Mouse (Mus musculus) layer of hippocampus, adult 9-10 months (tissue): Measurements from ENCODE around the gene Rbpj.
"Not testable (repeated sequence)": the region's sequence is repeated elsewhere in the genome, so short reads cannot be mapped to it uniquely, and the experiment has no call there.

Experiments
- DNase-seq: peaks from one replicate; pipeline ENCODE4 v3.0.0; 2022; ENCODE audit warnings: low spot score

The Rbpj gene

DNA sequence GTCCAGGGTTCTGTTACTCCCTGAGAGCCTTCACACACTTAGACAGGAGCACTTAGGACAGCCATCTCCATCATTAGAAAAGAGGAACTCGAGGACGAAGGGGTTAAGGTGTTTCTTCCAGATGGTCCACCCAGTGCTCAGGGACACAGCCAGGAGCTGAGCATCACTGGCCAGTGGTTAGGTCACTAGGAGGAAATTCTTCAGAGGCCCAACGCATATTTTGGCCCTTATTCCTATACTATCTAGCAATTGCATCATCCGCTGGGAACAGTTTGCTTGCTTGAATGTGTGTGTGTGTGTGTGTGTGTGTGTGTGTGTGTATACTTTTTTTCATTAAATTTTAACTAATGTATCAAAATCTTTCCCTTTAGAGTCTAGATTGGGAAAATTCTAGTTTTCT lies 45.5 kb downstream of the Rbpj start:
- DNase-seq = no peak

DNA sequence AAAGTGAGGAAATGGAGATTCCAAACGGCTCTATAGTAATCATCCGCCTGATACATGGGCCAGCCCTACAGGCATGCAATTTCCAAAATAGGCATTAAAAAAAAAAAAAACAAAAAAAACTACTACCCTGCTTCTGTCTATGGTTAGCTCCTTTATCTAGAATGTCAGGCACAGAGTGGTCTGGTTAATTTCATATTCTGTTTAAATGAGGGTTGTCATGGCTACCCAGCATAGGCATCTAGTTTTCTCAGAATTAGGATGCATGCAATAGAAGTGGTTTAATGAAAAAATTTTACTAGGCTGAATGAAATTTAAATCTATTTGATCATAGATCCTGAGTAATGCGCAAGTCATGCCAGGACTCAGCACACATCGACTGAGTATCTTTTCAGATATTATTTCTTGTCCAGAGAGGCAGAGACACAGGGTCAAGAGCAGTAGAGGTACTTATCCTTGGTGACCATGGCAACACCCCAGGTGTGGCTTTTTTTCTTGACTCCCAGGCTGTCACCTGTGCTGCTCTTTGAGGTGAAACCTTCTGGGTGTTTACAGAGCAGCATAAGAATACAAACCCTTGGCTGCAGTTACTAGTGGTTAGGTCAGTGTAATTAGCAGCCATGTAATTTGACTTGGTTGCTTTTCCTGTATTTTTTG lies 49.1 kb downstream of the Rbpj start:
- no peak for DNase-seq

DNA sequence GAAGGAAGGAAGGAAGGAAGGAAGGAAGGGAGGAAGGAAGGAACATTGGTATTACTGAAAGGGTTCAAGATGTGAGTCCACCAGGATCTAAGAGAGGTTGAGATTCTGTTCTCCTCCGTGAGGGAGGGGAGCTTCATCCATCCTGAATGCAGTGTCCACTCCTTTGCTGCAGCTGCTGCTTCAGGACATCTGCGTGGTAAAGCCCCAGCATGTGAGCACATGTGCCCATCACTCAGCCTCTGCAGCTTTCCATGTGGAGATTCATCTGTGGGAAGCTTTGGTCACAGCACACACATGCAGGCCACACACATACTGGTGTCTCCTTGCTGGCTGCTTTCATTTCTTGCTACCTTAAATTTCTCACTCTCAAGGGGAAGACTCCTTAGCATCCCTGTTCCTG lies 50.5 kb downstream of the Rbpj start:
- DNase-seq = no peak

DNA sequence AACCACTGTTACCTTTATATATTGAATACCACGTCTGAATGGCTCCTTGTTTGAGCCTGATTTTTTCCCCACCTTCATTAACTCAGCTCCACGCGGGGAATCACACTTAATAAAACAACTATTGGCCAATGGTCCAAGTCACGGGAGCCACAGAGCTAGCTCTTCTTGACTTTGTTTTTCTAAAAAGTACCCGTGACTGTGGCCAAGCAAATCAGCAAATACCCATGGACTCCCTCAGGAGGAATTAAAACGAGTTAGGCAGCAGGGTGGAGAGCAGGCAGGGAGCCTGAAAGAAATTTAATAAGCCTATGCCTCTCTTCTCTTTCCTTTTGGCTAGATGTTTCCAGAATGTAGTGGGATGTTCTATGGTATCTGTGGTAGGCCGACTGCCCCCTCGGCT lies 51.9 kb downstream of the Rbpj start:
- no peak for DNase-seq

DNA sequence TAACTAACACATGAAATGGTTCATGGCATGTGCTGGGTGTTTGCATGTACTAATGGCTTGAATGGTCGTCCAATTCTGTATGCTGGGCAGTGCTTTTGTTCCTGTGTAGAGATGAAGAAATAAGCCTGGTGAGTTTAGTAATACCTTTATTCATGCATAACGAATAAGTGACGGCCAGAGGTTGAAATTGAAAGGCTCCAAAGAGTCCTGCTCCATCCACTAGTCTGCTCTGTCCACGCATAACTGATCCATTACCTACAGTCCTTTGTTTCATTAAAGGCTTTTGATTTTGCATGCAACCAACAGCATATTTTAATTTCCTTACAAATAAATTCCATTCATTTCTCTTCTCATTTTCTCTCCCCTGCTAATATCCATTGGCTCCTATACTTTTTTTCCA lies 53.2 kb downstream of the Rbpj start:
- no peak for DNase-seq

DNA sequence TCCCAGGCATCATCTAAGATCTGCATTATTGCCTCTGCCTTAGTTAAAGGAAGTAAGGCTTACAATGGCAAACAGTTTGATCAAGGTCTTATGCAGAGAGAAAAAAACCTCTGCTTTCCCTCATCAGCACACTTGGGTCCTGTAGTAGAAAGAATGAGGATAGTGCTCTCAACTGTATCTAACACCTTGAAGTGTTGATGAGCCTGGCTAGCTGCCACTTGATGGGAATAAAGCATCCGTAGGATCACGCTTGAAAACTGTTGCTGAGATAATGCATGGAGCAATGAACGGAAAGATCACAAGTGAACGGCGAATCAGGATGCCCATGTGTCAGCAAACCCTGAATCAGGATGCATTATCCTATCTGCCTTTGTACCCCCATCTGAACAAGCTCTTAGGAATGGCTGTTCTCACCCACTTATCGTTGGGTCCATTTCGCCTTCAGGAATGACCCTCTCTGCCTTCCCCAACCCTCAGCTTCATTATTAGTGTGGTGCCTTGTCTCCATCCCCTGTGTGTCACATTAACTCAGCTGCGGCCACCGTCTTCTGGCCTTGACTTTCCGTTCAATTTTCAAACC lies 54.1 kb downstream of the Rbpj start:
- no peak for DNase-seq

DNA sequence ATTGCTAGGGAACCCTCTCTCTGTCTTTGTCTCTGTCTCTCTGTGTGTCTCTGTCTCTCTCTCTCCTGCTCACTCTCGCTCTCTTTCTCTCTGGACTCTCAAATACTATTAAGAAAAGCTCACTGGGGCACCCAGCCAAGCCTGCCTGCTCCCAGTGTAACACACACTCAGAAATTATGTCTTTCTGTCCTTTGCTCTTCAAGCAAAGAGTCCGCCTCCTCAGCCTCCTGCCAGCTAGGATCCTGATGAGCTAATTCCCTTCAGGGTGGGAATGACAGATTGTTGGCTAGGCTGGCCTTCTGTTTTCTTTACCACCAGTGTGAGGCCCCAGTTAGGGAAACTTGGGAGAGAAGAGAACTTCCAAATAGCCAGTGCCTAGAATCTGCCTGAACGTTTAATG lies 57.1 kb downstream of the Rbpj start:
- peak; percentile 18 for DNase-seq

DNA sequence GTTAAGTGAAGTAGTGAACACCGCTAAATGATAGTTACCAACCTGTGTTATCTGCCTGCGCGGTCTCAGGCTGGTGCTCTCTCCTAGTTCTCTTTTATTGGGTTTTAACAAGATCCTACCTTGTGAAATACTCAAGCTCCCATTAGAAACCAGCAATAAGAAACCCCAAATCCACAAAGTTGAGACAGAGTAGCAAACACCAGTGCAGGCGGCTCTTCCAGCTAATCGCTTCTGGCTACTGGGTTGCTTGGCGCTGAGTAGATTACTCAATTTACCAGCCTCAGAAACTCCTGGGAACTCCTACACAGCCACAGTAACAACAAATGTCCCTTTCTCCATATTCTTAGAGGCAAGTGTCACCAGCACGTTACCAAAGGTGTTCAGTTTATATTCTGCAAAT lies 58.2 kb downstream of the Rbpj start:
- no peak for DNase-seq

DNA sequence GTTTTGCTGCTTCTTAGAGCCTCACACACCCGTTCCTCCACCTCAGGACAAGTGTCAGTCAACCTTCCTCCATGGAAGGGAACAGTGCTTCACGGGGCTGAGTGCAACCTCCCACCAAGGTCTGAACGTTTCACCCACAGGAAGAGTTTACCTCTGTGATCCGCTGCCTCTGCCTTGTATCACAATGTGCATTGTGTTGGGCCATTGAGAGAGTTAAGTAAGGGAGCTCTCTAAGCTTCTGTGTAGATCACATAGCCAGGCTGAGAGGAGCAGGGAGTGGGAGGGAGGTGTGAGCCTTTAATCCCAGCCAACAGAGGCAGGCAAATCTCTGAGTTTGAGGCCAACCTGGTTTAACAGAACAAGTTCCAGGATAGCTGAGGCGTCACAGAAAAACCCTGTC lies 58.9 kb downstream of the Rbpj start:
- no peak for DNase-seq

DNA sequence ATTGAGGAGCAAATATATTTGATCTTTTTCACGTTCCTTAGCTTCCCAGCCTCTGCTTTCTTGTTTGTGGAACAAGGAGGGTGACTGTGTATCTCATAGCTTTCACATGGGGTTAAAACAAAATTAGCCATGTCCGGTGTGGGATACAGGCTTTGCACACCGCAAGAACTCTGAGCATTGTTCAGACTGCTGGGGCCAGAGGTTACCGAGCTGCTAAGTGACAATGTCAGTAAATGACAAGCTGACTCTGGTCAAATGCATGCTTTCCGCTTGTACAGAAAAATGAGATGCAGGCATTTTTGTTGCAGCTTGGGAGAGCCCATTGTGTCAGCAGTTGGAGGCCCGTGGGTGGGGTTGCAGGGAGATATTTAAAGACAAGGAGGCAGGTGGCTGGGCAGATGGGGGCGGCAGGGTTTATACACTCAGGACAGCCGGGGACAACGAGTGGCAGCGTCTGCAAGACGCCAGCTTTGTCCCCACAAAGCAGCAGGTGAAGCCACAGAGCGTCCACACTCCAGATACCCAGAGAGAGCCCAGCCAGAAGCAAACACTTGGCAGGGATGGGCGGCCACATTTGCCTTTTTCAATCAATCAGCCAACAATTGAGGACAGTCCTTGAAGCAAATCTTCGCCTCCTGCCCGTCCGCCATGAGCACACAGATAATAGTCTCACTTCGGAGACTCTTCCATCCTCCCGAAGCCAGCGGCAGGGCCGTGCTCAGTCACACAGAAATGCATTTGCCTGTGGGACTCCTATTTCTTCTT lies 59.5 kb downstream of the Rbpj start:
- peak; percentile 50 for DNase-seq

DNA sequence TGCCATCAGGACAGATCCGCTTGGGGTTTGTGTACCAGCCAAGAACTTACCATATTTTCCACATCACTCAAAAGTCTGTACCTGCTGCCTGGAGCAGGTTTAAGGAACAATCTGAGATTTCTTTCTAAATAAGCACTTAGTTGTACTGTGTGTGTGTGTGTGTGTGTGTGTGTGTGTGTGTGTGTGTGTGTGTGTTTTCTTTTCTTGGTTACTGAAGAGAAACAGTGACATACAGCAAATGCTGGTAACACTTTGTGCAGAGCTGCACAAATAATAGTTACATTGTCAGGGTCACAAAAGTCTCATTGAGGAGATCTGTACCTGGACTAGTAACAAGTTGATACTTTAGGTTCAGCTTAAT lies 60.1 kb downstream of the Rbpj start:
- no peak for DNase-seq

DNA sequence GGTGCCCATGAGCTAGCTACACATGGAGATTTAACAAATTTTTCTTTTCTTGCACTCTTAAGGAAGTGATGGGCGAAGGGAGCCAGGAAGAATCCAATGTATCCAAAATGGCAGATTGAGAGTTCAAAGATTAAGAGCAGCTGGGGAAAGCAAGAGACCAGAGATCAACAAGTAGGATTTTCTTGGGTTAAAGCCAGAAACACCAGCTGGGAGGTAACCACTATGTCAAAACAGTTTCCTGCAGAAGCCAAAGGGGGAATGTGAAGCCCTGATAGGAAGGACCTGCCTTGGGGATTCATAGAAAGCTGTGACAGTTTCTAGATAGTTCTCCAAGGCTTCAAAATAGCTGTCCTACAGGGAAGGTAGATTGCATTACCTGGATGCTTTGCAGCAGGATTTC lies 63.9 kb downstream of the Rbpj start:
- no peak for DNase-seq

DNA sequence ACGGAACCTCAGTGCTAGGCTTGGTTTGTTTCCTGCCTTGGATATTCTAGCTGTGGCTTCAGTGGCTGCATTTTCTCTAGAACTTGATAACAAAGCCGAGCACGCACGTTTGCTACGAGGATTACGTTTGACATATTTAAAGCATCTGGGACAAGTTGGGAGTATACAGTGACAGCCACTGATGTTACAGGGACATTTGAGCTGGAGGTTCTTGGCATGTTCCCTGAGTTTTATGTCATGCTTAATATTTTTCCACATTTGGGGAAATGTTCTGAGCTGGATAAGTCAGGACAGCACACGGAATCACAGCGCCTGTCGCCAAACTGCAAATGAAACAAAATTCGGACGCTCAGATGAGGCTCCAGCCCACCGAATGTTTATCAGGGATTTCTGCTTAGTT lies 69.1 kb downstream of the Rbpj start:
- no peak for DNase-seq

DNA sequence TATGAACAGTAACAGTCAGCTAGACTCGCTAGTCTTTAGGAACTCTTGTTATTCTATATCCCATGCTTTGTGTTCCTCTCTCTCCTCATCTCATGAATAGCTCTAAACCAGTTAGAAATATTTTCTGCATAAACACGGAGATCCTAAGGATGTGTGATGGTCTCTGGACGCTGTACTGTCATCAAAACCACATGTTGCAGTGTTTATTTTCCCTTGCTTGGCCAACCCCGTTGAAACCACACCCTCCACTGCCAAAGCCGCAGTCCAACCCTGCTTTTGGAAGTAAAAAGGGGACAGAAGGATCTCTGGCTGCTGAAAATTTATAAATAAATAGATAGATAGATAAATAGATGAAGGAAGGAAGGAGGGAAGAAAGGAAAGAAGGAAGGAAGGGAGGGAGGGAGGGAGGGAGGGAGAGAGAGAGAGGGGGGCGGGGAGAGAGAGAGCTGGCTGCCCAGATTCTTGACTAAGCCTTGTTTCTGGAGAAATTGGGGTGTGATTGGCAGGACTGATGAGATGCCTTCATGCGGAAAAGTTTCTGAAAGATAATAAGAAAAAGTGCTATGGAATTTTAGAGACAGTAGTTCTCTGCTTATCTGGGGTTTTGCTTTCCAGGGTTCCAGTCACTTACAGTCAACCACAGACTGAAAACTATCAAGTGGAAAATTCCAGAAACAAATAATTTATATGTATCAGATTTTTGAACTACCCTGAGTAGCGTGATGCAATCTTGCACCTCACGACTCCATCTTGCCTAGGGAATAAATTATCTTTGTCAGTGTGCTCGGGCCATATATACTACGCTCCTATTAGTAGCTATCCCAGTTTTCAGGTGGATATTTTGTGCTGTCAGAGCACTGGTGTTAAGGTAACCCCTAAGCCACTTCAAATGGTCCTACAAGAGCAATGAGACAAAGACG lies 70.9 kb downstream of the Rbpj start:
- DNase-seq = no peak

DNA sequence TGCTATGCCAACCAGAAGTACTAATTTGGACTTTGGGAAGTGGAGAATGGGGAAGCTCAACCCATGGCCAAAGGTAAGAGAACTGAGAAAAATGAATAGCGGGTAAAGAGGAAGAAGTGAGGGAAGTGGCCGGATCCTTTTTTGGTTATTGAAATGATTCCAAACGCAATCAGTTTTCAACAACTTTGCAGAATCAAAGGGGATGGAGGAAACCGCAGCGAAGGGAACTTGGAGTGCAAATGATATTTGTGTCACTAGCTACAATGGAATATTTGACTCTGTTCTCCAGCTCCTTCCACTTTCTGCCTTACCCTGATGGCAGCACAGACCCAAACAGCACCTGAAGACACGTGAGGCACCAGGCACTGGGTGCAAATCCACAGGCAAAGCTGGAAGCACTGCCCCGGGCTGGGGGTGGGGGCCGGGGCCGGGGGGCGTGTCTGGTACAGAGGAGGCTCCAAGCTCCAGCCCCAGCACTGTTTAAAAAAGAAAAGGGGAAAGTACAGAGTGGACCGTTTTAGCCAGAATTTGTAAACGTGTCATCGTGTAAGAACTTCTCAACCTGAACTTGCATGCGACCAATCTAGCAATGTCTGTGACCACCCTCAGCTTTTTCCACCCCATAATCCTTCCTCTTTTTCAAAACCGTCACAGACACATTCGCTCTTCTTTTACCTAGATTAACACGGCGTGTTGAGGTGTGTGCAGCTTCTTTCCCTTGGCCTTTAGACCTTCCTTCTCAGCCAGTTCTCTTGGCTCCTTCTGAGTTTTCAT lies 74.1 kb downstream of the Rbpj start:
- DNase-seq = no peak

DNA sequence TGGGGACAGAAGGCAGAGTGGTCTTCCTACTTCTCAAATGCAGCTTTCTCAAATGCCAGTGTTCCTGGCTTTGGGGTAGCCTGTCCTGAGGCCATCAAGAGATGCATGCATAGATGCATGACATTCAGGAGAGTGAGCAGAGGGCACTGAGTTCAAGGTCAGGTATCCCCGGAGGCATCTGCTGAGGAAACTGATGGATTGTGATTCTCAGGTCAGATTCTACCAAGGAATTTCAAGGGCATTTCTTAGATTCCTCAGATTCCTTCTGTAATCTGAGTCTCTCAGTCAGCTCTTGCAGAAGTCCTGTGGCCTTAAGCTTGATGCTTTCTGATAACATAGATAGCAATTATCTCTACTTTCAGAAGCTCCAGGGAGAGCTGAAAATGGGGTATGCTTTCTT lies 76.1 kb downstream of the Rbpj start:
- no peak for DNase-seq

DNA sequence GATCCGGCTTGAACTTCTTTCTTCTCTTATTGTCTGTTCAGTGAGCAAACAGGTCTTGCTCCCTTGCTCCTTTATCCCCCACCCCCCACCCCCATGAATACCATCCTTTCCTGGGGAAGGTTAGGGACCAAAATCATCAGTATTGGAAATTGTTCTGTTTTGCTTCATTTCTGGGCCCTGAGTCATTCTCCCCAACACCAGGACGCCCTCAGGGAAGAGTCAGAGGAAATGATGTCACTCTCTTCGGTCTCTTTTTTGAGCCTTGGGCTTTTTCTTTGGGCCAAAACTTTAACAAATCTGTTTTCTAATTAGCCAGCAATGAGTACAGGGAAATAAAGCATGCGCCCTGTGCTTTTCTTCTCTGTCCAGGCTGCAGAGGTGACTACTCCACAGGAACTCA lies 77.4 kb downstream of the Rbpj start:
- DNase-seq = no peak

DNA sequence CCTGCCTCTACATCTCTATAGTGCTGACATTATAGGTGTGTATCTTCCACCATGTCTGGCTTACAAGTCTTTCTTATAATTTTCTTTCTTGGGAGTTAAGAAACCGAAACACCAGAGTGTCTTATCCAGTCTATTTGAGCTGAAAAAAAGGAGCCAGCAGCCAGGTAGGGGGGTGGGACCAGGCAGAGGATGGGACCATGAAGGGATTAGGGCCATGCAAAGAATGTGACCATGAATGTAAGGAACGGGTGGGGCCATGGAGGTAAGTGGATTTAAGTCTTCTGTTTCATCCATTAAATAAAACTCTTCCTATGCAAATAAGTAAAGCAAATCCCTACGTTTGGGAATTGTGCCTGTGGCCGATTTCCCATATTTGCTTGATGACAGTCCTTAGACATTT lies 78.0 kb downstream of the Rbpj start:
- no peak for DNase-seq

DNA sequence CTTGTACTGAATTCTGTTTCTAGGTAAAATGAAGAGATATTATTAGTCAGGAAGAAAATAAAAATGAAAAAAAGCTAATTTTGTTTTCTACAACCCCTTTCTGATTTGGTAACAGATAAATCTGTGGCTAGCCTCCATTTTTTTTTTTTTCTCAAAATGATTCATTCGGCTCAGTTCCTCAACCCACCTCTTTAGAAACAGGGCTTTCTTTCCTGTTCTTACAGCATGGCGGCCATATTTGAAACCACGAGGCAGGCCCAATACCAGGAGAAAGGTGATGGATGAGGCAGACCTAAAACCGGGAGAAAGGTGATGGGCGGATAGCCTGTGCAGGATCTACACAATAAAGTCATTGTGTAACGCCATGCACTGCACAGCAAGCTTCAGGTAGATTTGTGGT lies 80.5 kb downstream of the Rbpj start:
- no peak for DNase-seq

DNA sequence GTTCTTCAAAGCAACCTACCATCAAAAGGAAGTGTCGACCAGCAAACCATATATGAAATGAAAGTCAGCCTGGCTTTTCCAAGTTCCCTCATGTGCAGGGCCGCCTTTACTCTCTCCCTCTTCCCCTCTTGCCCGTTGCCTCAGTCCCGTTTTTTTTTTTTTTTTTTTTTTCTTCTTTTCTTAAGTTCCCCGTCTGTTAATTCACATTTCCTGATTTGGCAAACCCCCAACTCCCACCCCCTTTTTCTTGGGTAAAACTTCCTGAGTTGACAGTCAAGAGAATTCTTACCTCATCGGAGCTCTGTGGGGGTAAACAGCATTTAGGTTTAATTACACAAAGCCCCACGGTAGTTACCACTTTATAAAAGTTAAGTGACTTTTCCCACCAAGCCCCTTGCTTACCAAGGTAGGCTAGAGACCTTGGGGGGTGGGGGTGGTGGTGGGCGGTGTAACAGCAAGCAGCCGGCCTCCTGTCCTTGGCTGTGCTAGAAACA lies 81.1 kb downstream of the Rbpj start:
- DNase-seq = no peak

DNA sequence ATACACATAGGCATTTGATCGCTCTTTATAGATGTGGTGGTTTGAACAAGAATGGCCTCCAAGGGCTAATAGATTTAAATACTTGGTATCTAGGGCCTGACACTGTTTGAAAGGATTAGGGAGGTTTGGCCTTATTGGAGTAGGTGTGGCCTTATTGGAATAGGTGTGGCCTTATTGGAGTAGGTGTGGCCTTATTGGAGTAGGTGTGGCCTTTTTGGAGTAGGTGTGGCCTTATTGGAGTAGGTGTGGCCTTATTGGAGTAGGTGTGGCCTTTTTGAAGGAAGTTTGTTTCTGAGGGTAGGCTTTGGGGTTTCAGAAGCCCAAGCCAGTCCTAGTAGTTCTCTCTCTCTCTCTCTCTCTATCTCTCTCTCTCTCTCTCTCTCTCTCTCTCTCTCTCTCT lies 84.4 kb downstream of the Rbpj start:
- not testable (repeated sequence) for DNase-seq

DNA sequence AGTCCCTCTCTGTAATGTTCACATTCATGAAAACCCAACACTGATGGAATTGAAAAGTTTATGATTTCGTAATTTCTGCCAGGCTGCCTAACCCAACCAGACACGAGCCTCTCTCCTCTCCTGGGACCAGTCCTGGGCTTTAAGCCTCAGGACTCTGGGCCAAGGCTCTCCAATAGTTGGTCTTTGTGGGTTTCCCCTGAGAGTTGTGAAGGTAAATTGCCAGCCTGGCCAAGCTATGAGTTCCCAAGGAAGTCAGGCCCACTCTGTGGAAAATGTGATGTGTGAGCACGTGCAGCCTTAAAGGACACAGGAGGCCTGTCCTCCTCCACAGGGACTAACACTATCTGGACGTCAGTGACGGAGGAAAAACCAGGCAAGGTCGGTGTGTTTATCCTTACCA lies 85.4 kb downstream of the Rbpj start:
- DNase-seq = no peak
